Mouse (Mus musculus) ovary, postnatal 36 days (tissue): ENCODE data around the gene Atp6v0d1.

Experiments
- DNase-seq: peaks from one replicate; pipeline ENCODE4 v3.0.0; 2022; ENCODE audit warnings: low spot score, mixed read lengths

The Atp6v0d1 gene

GRCm38 (mm10) chr8:105537011-105537677 is 28.7 kb downstream of the Atp6v0d1 start:
- DNase-seq: no peak

DNA sequence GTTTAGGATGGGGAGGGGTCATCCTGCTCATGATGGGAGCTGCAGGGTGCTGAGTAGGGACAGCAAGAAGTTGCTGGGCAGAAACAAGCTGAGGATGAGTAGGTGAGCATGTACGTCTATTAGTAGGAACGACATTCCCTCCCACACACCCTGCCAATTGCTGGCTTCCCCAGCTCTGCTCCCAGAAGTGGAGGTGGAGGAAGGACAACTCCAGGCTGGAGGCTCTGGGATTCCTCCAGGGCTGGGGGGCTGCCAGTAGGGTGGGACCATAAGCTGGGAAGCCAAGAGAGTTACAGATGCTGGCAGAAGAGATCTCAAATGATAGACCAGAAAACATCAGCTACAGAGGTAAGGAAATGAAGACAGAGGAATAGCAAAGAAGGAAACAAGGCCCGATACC is 29.3 kb downstream of the Atp6v0d1 start:
- no peak for DNase-seq

DNA sequence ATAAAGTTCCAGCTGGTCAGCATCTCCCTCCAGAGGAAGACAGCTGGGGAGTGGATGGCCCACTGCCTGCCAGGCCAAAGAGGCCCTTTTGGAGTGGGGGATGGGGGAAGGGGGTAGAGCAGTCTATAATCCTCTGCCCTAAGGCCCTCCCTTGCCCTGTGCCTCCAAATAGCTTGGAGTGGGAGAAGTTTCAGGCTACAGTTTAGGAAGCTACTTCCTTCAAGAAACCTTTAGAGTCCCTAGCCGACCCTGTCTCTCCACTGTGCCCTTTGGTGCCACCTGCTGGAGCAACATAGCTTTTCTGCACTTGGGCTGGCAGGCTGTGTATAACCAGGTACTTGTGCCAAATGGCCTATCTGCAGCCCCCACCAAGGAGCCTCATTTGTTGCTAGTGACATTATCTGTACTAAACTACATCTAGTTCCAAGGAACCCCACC is 31.9 kb downstream of the Atp6v0d1 start:
- peak; percentile 78 for DNase-seq

GRCm38 (mm10) chr8:105533439-105533838 is 32.4 kb downstream of the Atp6v0d1 start:
- DNase-seq: no peak

GRCm38 (mm10) chr8:105531774-105532173 is 34.1 kb downstream of the Atp6v0d1 start:
- DNase-seq: peak; percentile 71

GRCm38 (mm10) chr8:105529271-105529670 is 36.6 kb downstream of the Atp6v0d1 start:
- DNase-seq: peak; percentile 17

GRCm38 (mm10) chr8:105528206-105528605 is 37.6 kb downstream of the Atp6v0d1 start:
- no peak for DNase-seq

DNA sequence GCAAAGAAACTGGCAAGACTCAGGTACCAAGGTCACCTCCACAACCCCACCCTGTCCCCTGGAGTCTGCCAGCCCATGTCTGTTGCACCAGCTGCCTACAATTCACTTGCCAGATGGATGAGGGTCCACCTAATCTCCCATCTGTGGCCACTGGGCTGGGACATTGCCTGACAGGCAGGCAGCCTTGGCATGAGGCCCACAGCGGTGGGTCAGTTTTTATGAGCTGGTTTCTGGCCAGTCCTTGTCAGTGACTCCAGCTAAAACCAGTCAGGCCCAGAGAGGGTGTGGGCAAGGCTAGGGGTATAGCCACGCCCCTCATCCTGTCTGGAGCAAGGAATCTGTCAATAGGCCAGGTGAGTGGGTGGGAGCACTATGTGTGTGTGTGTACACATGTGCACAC is 38.7 kb downstream of the Atp6v0d1 start:
- peak; percentile 23 for DNase-seq

DNA sequence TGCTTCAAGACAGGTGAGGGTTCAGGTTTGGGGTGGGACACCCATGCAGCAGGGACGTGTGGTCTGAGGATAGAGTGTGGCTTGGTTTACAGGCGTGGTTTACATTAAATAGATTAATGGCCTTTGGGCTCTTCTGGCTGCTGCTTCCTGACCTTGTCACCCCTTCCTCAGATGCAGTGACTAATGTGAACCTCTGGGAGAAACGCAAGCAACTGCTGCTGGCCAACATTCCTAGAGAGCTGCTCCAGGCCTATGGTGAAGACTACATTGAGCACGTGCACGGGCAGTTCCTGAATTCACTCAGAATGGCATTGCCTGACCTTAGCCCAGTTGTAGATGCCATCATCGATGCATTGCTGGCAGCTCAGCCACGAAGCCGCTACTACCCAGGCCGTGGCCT is 43.0 kb downstream of the Atp6v0d1 start:
- DNase-seq: no peak

DNA sequence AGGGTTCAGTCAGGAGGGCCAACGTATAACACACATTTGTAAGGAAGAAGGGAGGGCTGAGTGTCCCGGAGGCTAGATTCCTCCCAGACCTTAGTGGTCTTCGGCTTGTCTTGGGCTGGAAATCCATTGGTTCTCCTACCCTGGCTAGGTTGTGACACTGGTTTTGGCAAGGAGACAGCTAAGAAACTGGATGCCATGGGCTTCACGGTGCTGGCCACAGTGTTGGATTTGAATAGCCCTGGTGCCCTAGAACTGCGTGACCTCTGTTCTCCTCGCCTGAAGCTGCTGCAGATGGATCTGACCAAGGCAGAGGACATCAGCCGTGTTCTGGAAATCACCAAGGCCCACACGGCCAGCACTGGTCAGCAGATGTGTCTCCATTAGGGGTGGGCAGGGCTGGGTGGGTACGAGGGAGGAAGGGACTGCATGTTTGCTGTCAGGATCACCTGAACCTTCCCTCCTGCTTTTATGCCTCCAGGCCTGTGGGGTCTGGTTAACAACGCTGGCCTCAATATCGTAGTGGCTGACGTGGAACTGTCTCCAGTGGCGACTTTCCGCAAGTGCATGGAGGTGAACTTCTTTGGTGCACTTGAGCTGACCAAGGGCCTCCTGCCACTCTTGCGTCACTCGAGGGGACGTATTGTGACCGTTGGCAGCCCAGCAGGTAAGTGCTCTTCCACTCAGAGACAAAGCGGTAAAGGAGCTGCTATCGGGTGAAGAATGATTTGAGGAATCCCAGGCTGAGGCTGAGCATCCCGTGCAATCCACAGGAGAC is 43.7 kb downstream of the Atp6v0d1 start:
- no peak for DNase-seq

- no peak for DNase-seq
Measured at GRCm38 (mm10) chr8:105521061-105521460, 44.8 kb downstream of the Atp6v0d1 start.

DNA sequence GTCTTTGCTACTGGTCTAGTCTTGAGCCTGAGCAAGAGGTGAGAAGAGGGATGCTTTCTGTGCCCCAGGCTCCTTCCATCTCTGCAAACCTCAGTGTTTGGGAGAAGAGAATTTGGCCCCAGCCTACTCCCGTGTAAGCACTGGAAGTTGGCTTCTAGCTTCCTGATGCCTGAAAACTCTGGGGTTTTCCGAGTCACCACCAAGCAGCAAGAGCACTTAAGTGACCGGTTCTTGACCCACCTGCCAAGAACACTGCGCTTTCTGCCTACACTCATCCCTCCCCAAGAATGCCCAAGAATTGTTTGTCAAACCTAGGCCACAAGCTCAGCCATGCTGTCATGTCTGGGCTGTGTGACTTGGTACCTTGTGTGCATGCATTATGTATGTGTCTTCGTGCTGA is 45.3 kb downstream of the Atp6v0d1 start:
- no peak for DNase-seq

DNA sequence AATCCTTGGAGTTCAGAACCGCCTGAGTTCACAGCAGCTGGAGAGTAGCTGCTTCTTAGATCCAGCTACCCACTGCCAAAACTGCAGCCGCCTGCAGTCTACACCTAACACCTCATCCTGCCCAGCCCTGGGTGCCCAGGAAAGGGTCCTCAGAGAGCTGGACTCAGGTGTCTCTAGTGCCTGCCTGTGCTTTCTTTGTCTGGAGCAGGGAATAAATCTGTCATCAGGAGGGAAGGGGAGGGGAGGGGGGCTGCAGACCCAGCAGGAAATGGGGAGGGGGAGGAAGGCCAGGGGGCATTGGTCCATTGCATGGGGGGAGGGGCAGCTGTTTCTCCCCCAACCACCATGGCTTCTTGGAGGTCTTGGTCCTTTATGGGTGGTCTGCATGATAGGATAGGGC is 46.3 kb downstream of the Atp6v0d1 start:
- DNase-seq: no peak

DNA sequence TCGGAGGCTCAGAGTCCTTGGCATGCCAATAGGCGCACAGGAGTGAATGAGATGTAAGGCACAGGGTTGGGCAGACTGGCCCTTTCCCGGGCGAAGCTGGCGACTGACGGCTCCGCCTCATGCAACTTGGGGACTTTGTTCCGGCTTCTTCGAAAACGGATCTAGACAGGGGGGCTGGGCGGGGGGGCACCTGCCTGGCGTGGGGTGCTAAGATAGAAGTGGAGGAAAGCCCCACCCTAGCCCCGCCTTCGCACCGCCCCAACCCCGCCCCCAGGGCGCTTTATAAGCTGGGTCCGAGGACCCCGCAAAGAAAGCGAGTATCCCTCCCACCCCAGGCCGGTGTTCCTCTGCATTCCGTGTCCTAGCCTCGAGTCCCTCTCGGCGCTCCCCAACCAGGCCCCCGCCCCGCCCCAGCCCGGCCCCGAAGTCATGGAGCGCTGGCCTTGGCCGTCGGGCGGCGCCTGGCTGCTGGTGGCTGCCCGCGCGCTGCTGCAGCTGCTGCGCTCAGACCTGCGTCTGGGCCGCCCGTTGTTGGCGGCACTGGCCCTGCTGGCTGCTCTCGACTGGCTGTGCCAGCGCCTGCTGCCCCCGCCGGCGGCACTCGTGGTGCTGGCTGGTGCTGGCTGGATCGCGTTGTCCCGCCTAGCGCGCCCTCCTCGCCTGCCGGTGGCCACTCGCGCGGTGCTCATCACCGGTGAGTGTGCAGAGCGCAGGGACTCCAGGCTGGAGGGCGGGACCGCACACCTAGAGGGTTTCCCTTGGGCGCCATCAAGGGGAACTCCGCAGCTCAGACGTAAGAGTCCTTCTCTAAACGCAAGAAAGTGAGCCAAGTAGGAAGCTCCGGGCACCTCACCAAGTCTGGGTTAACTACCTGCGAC is 47.2 kb downstream of the Atp6v0d1 start, which contains the start of gene Hsd11b2:
TSS of gene Hsd11b2 (plus strand) at position 320 of the 878 bp plus-strand sequence.
- peak; percentile 71 for DNase-seq

DNA sequence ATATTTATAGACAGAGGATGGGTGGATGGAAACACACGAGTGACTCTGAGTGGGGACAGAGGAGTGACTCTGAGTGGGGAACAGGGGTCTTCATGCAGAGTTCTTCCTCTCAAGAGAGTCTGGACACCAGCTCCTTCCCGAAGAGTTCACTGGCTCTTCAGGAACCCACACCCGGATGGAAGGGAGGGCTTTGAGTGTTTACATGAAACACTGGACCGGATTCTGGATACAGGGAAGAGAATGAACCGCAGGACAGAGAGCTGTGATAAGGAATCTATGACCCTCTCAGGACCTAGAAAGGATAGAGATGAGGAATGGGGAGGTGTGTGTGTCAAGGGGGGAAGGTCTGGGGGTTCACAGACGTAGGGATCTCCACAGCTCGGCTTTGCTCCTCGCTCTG is 48.5 kb downstream of the Atp6v0d1 start:
- no peak for DNase-seq

DNA sequence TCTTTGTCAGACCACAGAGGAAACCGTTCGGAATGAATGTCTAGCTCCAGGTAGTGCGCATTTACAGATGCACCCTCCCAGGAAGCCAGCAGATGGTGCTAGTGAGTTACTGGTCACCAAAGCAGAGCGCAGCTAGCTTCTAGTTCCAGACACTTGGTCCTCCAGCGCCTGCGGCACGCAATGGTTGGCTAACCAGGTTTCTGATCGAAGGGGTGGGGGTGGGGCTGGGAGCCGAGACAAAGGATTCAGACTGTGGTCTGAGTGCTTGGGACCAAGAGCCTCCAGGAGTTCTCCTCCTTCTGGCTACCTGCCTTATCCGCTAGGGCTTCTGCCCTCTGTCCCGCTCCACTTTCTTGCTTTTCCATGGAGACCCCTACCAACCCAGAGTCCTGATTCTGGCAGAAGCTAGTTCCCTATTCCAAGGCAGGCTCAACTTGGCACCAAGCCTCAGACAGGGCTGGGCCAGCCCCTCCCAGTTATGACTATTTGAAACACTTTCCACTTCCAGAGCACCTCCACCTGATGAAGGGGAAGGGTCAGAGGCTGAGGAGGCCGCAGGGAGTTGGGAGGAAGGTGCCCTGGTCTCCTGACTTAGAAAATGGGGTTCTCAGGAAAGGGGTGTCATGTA is 49.7 kb downstream of the Atp6v0d1 start:
- peak; percentile 69 for DNase-seq

DNA sequence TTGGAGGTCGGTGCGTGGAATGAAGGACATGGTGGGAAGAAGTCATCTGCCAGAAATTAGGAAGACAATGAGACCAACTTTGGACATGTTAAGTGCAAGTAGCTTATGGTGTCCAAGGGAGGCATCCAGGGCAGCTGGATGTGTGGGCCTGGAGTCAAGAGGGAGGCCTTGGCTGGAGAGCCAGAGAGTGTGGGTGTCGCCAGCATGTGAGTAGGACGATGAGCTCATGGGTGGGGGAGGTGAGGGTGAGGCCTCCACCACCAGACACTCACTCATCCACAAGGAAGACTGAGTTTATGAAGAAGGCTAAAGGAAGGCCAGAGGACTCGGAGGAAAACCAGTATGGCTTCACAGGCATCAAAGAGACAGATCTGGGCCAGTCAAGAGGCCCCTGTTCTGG is 51.2 kb downstream of the Atp6v0d1 start:
- DNase-seq: peak; percentile 48

- DNase-seq: no peak
Measured at GRCm38 (mm10) chr8:105514194-105514593, 51.7 kb downstream of the Atp6v0d1 start.

DNA sequence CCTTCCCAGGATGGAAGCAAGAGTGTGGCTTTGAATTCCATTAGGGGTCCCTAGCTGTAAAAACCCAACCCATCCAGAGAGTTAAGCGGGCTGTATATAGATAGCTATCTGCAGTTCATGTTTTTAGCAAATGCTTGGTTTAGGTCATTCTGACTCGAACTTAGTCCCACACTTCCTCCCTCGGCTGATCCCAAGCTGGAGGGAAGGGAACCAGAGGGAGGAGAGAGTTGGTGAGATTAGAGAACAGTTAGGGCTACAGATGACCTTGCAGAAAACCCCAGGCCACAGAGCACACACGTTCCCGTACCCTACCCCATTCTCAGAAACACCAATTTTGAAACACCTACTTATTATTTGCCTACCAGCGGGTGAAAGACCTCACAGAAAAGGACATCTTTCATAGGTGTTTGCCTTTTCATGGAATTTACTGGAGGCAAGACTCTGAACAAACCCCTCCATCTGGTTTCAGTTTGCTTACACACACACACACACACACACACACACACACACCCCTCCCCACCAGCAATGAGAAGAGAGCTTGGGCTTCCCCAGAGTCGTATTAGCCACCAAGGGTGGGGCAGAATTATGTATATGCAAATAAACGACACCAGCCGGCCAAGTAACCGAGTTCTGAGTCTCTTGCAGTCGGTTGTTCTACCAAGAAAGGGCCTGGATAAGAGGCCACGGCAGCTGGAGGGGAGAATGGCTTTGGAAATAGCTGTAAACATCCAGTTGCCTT is 55.7 kb downstream of the Atp6v0d1 start:
- DNase-seq: no peak

DNA sequence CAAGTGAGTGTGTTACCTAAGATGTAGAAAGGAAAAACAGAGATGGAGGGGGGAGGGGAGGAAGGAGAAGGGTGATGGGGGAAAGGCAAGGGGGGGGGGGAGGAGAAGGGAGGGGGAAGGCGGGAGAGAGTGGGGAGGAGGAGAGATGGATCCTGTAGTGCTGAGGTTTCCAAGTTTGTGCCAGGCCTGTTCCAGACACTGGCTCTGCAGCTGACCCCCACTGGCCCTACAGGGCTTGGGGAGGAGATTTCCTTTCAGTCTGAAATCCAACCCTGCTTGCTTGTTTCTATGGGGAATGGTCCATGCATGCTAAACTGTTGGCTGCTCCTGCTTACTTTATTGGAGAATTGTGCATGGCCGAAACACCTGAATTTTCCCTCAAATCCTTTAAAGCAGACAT is 57.1 kb downstream of the Atp6v0d1 start:
- no peak for DNase-seq

DNA sequence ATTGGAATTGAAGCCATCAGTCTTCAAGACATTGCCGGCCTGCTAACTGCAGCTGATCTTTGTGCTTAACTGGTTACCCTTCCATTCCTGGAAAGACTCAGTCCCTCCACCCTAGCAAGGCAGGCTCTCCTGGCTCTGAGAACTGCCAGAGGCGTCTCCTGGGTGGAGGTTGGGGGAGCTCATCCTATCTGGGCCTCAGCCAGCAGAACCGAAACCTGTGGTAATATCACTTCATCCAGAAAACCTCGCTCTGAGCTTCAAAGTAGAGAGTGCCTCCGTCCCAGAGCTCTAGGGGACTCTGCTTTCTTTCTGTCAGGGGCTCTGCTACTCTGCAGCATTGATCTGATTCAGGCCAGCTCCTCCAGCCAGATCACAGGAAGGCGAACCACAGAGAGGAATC is 58.9 kb downstream of the Atp6v0d1 start:
- DNase-seq: no peak
